Mouse (Mus musculus) bone marrow macrophage, adult 2 months (primary cell): ENCODE results near the gene Mgea5. TPM values are rescaled to one million over a fixed set of nuclear protein-coding genes. Genes with fewer than 3 reads are reported as not detected.

Experiments used
- H3K27ac ChIP-seq: 2 replicates; pipeline ENCODE4 v1.5.1; 2012; ENCODE audit warnings: low read depth, low read length; ENCODE audit not compliant: insufficient read depth
- H3K4me1 ChIP-seq: 2 replicates; pipeline ENCODE4 v1.6.1; 2012; ENCODE audit warnings: low read length; ENCODE audit not compliant: control insufficient read depth, insufficient read depth
- H3K4me3 ChIP-seq: 2 replicates; pipeline ENCODE4 v1.5.1; 2012; ENCODE audit warnings: mild to moderate bottlenecking, low read length, moderate library complexity; ENCODE audit not compliant: insufficient read depth
- CTCF ChIP-seq: IDR thresholded peaks from 2 replicates; pipeline ENCODE4 v1.5.1; 2012; ENCODE audit warnings: low read depth, mild to moderate bottlenecking, low read length, moderate library complexity
- POLR2A ChIP-seq: IDR thresholded peaks from 2 replicates; pipeline ENCODE4 v1.6.1; 2012; ENCODE audit warnings: mild to moderate bottlenecking, low read depth, low read length, borderline replicate concordance
- polyA plus RNA-seq: library from polyadenylated mRNA; stranded (reverse); fragments of >200 nt; gene quantifications from 2 replicates; pipeline ENCODE4 v1.2.4, GENCODE M21; 2012; ENCODE audit not compliant: missing spikeins, insufficient read depth, insufficient read length

Mgea5 gene
- polyA plus RNA-seq, 1 experiment, result 84.9 TPM

DNA sequence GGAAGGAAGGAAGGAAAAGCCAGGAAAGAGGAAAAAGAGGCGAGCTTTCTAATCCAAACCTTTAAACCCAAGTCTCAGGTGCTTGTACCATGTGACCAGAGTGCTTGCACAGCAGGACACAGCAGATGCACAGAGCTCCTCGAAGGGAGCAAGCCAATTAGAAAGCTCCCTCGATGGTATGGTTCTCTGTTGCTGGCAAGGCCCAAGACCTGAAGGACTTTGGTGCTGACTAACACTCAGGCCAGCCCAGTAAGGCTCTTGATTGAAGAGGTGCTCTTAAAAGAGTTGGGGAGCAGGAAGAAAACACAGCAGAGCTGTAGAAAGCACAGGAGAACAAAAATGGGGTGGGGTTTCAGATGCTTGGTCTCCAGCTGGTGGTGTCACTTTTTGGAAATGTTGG is 74.9 kb downstream of the Mgea5 start:
- Histone ChIP-seq H3K27ac (no peak overlapping the region), H3K4me1 (no peaks in the 10 kb centered on the region), H3K4me3 (no peak overlapping the region)
- TF ChIP-seq CTCF, result no peak
- TF ChIP-seq POLR2A, result no peak

Other genes starting within 250 kb of the Mgea5 start
- 9.3 and 10.1 TPM in 2 replicates for gene Poll, start 223.3 kb downstream of the Mgea5 start, polyA plus RNA-seq
- 35.3 and 36.0 TPM in 2 replicates for gene Gm17018, start 223.2 kb downstream of the Mgea5 start, polyA plus RNA-seq
- 50.3 and 55.6 TPM in 2 replicates for gene Fbxw4, start 123.5 kb downstream of the Mgea5 start, polyA plus RNA-seq
- not detected in 2 replicates for gene Fgf8, start 40.9 kb downstream of the Mgea5 start, polyA plus RNA-seq
- 24.7 and 34.9 TPM in 2 replicates for gene Npm3, start 34.2 kb downstream of the Mgea5 start, polyA plus RNA-seq
- gene Kcnip2, start 32.2 kb upstream of the Mgea5 start, polyA plus RNA-seq, result not detected in 2 replicates
- gene Armh3, start 214.7 kb upstream of the Mgea5 start, polyA plus RNA-seq, result 9.6 and 13.2 TPM in 2 replicates
- gene Hps6, start 219.7 kb upstream of the Mgea5 start, polyA plus RNA-seq, result 6.7 and 6.9 TPM in 2 replicates